Mouse (Mus musculus) ES-Bruce4 (cell line): ENCODE data around the gene Ccdc62.

Experiments
- CTCF ChIP-seq: IDR thresholded peaks from one replicate; pipeline ENCODE4 v1.8.1; 2011; ENCODE audit warnings: low read depth, low read length
- EP300 ChIP-seq: IDR thresholded peaks from 2 replicates; pipeline ENCODE4 v1.6.1; 2011; ENCODE audit warnings: low read depth, low read length; ENCODE audit not compliant: insufficient read depth
- POLR2A ChIP-seq: IDR thresholded peaks from one replicate; pipeline ENCODE4 v1.8.1; 2011; ENCODE audit warnings: low read length; ENCODE audit not compliant: insufficient read depth

- no peak for TF ChIP-seq POLR2A
- no peak for TF ChIP-seq CTCF
- TF ChIP-seq EP300 = no peak
Observed at GRCm38 (mm10) chr5:123987511-123987910, 57.0 kb downstream of the Ccdc62 start.
